Mouse (Mus musculus): ENCODE measurements around the gene Myo5c. TPM values are rescaled to one million over a fixed set of nuclear protein-coding genes. Genes with fewer than 3 reads are reported as not detected.

Myo5c gene
- total and polyA plus RNA-seq, 3 experiments = 0.15 to 0.22 TPM; not detected in 1

DNA sequence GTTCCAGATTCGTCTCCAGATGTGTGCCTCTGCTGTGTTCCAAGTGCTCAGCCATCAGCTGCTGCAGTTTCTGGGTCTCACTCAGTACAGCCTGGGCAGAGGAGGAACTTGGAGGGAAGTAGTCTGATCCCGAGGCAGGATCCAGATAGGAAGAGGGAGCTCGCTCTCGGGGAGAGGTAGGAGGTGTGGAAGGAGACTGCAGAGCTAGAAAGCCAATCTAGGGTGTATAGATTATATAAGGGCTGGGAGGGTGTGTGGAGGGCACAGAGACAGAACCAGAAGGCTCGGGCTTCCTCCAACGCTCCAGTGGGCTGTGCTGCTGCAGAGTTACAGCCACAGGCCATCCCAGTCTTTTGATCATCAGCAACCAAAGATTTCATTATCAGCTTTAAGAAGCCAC is 11.2 kb downstream of the Myo5c start:
- no peaks in the 10 kb centered on the region for H3K36me3 ChIP-seq (replicated peaks)
- no peaks in the 10 kb centered on the region for H3K9me3 ChIP-seq (replicated peaks)
- DNase-seq (ENCODE audit: low spot score) (no peak), ATAC-seq (ENCODE audit: extremely low read depth, insufficient number of reproducible peaks, low FRiP score, poor library complexity, severe bottlenecking) (no peak)
- H3K4me1 ChIP-seq (ENCODE audit: insufficient read depth, low read depth, low read length) = no peaks in the 10 kb centered on the region
- H3K4me3 ChIP-seq (ENCODE audit: low read depth, low read length) = no peak overlapping the region
- H3K27me3 ChIP-seq (ENCODE audit: insufficient read depth, low read length) = peaks cover 9% of the 10 kb centered on the region; the same call in 1 of the 2 replicates
- no peak for TF ChIP-seq POLR2AphosphoS5 (IDR thresholded peaks at IDR 0.05; ENCODE audit: insufficient replicate concordance, low read depth, low read length)
- TF ChIP-seq CTCF (IDR thresholded peaks at IDR 0.05; ENCODE audit: low read depth, low read length) = no peak
- TF ChIP-seq TAL1 (conservative IDR thresholded peaks at IDR 0.05; ENCODE audit: low read depth, low read length) = no peak
- no peak for TF ChIP-seq GATA2 (IDR thresholded peaks at IDR 0.05; ENCODE audit: borderline replicate concordance, low read depth, low read length)
- TF ChIP-seq GATA1 (IDR thresholded peaks at IDR 0.05; ENCODE audit: borderline replicate concordance, low read length) = no peak

DNA sequence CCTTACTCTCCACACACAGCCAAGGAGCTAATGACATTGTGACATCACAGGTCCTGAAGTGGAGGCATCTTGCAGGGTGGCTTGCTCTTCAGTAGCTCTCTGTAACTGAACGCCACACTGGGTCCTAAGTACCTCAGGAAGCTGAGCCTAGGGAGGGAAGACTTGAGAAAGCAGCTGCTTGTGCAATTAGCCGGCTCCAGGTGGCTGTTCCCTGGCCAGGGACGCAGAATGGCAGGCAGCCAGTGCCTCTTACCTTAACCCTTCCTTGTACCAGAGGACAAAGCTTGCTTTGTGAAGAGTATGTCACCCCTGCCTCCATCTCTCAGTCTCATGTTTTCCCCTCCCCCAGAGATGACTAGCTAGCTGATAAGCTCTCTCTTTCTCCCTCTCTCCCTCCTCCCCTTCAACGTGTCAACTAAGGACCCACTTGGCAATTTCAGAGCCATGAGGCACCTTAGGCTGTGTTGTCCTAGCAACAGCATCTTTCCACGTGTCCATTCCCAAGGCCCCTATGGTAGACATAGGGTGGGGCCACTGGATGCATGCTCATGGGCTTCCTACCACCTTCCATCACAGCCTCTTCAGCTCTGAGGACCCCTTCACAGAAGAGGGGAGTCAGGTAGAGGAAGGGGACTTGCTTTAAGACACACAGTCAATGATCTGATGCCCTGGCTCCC is 12.0 kb downstream of the Myo5c start:
- H3K4me1 ChIP-seq (ENCODE audit: insufficient read depth, low read depth, low read length) = no peaks in the 10 kb centered on the region
- no peak for DNase-seq (ENCODE audit: low spot score)
- no peak for ATAC-seq (ENCODE audit: extremely low read depth, insufficient number of reproducible peaks, low FRiP score, poor library complexity, severe bottlenecking)

DNA sequence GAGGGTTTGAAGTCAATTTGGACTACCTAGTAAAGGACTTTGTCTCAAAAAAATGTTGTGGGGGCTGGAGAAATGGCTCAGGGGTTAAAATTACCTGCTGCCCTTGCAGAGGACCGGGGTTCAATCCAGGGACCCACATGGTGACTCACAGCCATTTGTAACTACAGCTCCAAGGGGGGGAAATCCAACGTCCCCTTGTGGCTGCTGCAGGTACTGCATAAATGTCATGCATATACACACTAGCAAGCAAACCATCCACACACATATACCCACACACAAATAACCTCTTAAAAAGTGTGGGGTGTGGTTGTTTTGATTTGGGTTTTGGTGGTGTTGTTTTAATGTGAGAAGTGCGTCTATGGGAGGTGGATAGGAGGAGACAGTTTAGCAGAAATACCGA is 12.7 kb downstream of the Myo5c start:
- H3K36me3 ChIP-seq (replicated peaks) = no peaks in the 10 kb centered on the region
- H3K9me3 ChIP-seq (replicated peaks) = no peaks in the 10 kb centered on the region
- H3K4me3 ChIP-seq (ENCODE audit: low read depth, low read length) = no peak overlapping the region
- no peaks in the 10 kb centered on the region for H3K4me1 ChIP-seq (ENCODE audit: insufficient read depth, low read depth, low read length)
- TF ChIP-seq CTCF (IDR thresholded peaks at IDR 0.05; ENCODE audit: low read depth, low read length) (peak; percentile 37; the same call in 1 of the 2 replicates), GATA2 (IDR thresholded peaks at IDR 0.05; ENCODE audit: borderline replicate concordance, low read depth, low read length) (no peak)
- no peak for DNase-seq (ENCODE audit: low spot score)
- ATAC-seq (ENCODE audit: extremely low read depth, insufficient number of reproducible peaks, low FRiP score, poor library complexity, severe bottlenecking) = no peak
- peaks cover 6% of the 10 kb centered on the region; the same call in 1 of the 2 replicates for H3K27me3 ChIP-seq (ENCODE audit: insufficient read depth, low read length)

More for the DNA sequence above, 12.0 kb downstream of the Myo5c start:
- Histone ChIP-seq H3K4me3 (ENCODE audit: low read depth, low read length) (no peak overlapping the region), H3K27me3 (ENCODE audit: insufficient read depth, low read length) (peaks cover 6% of the 10 kb centered on the region; the same call in 1 of the 2 replicates), H3K36me3 (replicated peaks) (no peaks in the 10 kb centered on the region), H3K9me3 (replicated peaks) (no peaks in the 10 kb centered on the region)
- TF ChIP-seq GATA2 (IDR thresholded peaks at IDR 0.05; ENCODE audit: borderline replicate concordance, low read depth, low read length) (no peak), TAL1 (conservative IDR thresholded peaks at IDR 0.05; ENCODE audit: low read depth, low read length) (no peak), GATA1 (IDR thresholded peaks at IDR 0.05; ENCODE audit: borderline replicate concordance, low read length) (no peak), CTCF (IDR thresholded peaks at IDR 0.05; ENCODE audit: low read depth, low read length) (no peak), POLR2AphosphoS5 (IDR thresholded peaks at IDR 0.05; ENCODE audit: insufficient replicate concordance, low read depth, low read length) (no peak)

DNA sequence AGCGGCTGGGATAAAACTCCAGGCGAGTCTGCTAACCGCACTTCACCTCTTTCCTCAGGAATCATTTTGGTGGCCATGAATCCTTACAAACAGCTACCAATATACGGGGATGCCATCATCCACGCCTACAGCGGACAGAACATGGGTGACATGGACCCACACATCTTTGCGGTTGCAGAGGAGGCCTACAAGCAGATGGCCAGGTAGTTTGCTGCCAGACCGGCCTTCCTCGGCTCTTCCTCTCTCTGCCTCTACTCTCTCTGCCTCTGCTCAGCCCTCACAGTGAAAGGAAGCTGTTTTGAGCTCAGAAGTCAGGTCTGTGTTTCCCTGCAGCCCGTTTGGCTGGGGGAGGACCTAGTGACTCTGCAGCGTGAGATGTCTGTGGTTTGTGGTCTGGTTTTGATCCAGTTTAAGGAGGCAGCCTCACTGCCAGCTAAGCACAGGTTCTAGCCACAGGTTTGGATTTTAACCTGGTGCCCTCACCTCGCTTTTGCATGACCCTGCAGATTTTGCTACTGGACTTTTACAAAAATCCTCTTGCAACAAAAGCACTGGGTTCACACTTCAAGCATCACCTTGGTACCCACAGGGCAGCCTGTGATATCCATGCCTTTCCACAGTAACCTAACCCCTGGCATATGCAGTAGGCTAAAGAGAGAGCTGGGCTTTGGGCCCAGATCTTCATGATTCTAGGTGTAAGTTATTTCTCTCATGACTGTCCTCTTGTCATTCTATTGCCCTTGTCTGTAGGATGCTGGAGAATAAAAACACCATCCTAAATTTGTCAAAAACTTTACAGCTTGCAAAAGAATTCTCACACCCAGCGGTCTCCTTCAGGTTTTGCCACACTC is 14.5 kb downstream of the Myo5c start:
- DNase-seq (ENCODE audit: low spot score) (no peak), ATAC-seq (ENCODE audit: extremely low read depth, insufficient number of reproducible peaks, low FRiP score, poor library complexity, severe bottlenecking) (no peak)
- TF ChIP-seq POLR2AphosphoS5 (IDR thresholded peaks at IDR 0.05; ENCODE audit: insufficient replicate concordance, low read depth, low read length) = no peak
- no peak for TF ChIP-seq CTCF (IDR thresholded peaks at IDR 0.05; ENCODE audit: low read depth, low read length)
- TF ChIP-seq GATA1 (IDR thresholded peaks at IDR 0.05; ENCODE audit: borderline replicate concordance, low read length) = no peak
- TF ChIP-seq GATA2 (IDR thresholded peaks at IDR 0.05; ENCODE audit: borderline replicate concordance, low read depth, low read length) = no peak
- no peak for TF ChIP-seq TAL1 (conservative IDR thresholded peaks at IDR 0.05; ENCODE audit: low read depth, low read length)
- no peak overlapping the region for H3K4me3 ChIP-seq (ENCODE audit: low read depth, low read length)
- no peaks in the 10 kb centered on the region for H3K4me1 ChIP-seq (ENCODE audit: insufficient read depth, low read depth, low read length)
- H3K36me3 ChIP-seq (replicated peaks) = no peaks in the 10 kb centered on the region
- no peaks in the 10 kb centered on the region for H3K9me3 ChIP-seq (replicated peaks)
- H3K27me3 ChIP-seq (ENCODE audit: insufficient read depth, low read length) = peaks cover 6% of the 10 kb centered on the region; the same call in 1 of the 2 replicates

DNA sequence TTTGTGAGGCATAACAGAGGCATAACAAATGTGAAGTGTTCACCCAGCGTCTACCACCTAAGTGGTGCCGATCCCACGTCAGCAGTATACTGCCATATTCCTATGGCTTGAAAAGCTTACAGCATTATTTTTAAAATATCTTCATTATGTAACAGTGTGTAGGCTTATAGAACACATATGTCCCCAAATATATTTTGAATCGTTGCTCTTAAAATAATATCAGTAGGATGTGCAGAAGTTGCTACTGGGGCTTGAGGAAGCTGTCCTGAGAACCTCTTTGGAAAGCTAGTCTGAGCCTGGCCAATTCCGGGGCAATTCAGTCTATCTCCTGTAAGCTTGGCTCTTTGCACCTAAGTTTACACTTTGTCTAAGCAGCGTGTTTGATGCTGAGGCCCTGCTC is 16.1 kb downstream of the Myo5c start:
- Histone ChIP-seq H3K36me3 (replicated peaks) (no peaks in the 10 kb centered on the region), H3K4me3 (ENCODE audit: low read depth, low read length) (no peak overlapping the region), H3K27me3 (ENCODE audit: insufficient read depth, low read length) (peaks cover 2% of the 10 kb centered on the region; the same call in 1 of the 2 replicates), H3K4me1 (ENCODE audit: insufficient read depth, low read depth, low read length) (no peaks in the 10 kb centered on the region), H3K9me3 (replicated peaks) (no peaks in the 10 kb centered on the region)
- DNase-seq (ENCODE audit: low spot score) = no peak
- no peak for TF ChIP-seq CTCF (IDR thresholded peaks at IDR 0.05; ENCODE audit: low read depth, low read length)
- no peak for ATAC-seq (ENCODE audit: extremely low read depth, insufficient number of reproducible peaks, low FRiP score, poor library complexity, severe bottlenecking)

DNA sequence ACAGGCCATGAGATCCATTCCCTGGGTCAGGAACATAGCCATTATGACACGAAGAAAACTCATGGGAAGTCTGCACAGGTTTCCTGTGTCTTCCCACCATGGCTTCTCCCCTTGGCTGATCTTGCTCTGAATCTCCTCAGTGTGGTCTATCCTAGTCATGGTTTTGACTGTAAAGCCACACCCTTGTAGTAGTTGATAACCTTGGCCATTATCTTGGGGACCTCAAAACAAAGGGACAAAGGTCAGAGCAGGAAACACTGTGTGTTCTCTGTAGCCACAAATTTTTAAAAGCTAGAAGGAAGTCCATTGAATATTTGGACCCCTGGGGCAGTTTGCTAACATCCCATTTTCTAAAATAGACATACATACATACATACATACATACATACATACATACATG is 16.5 kb downstream of the Myo5c start:
- TF ChIP-seq GATA2 (IDR thresholded peaks at IDR 0.05; ENCODE audit: borderline replicate concordance, low read depth, low read length) = no peak
- TF ChIP-seq TAL1 (conservative IDR thresholded peaks at IDR 0.05; ENCODE audit: low read depth, low read length) = no peak
- no peak for TF ChIP-seq CTCF (IDR thresholded peaks at IDR 0.05; ENCODE audit: low read depth, low read length)
- TF ChIP-seq GATA1 (IDR thresholded peaks at IDR 0.05; ENCODE audit: borderline replicate concordance, low read length) = no peak
- no peak for TF ChIP-seq POLR2AphosphoS5 (IDR thresholded peaks at IDR 0.05; ENCODE audit: insufficient replicate concordance, low read depth, low read length)
- no peak for DNase-seq (ENCODE audit: low spot score)
- Histone ChIP-seq H3K36me3 (replicated peaks) (no peaks in the 10 kb centered on the region), H3K4me1 (ENCODE audit: insufficient read depth, low read depth, low read length) (no peaks in the 10 kb centered on the region), H3K27me3 (ENCODE audit: insufficient read depth, low read length) (no peaks in the 10 kb centered on the region), H3K9me3 (replicated peaks) (no peaks in the 10 kb centered on the region), H3K4me3 (ENCODE audit: low read depth, low read length) (no peak overlapping the region)
- no peak for ATAC-seq (ENCODE audit: extremely low read depth, insufficient number of reproducible peaks, low FRiP score, poor library complexity, severe bottlenecking)
